Mouse (Mus musculus): ENCODE results near the gene D10Wsu102e. TPM values are rescaled to one million over a fixed set of nuclear protein-coding genes. Genes with fewer than 3 reads are reported as not detected.
"Not testable (repeated sequence)": the region's sequence is repeated elsewhere in the genome, so short reads cannot be mapped to it uniquely, and the experiment has no call there.

D10Wsu102e gene
- polyA plus RNA-seq, 1 experiment from 2014 or later, result 0.77 TPM

GRCm38 (mm10) chr10:83375458-83375857 lies 15.4 kb downstream of the D10Wsu102e start:
- H3K4me3 ChIP-seq (replicated peaks); H3K4me1 ChIP-seq; H3K27me3 ChIP-seq (replicated peaks); ATAC-seq (ENCODE audit: low FRiP score); H3K4me2 ChIP-seq; H3K9me3 ChIP-seq (replicated peaks); H3K27ac ChIP-seq (replicated peaks); H3K9ac ChIP-seq (replicated peaks): not testable (repeated sequence)
- WGBS, result 98% methylated on average over 5 of the region's 5 CpGs
- H3K36me3 ChIP-seq, result peaks cover 36% of the 10 kb centered on the region

GRCm38 (mm10) chr10:83376911-83377682 lies 17.1 kb downstream of the D10Wsu102e start:
- peaks cover 22% of the 10 kb centered on the region for H3K36me3 ChIP-seq
- H3K9ac ChIP-seq (replicated peaks), result no peak overlapping the region
- H3K4me2 ChIP-seq, result no peak overlapping the region
- H3K4me1 ChIP-seq, result no peaks in the 10 kb centered on the region
- no peaks in the 10 kb centered on the region for H3K27me3 ChIP-seq (replicated peaks)
- no peak for ATAC-seq (ENCODE audit: low FRiP score)
- WGBS, result 90% methylated on average over 8 of the region's 8 CpGs
- H3K9me3 ChIP-seq (replicated peaks), result no peaks in the 10 kb centered on the region
- H3K27ac ChIP-seq (replicated peaks), result no peak overlapping the region
- no peak overlapping the region for H3K4me3 ChIP-seq (replicated peaks)

- Histone ChIP-seq H3K27me3 (replicated peaks) (no peaks in the 10 kb centered on the region), H3K27ac (replicated peaks) (no peak overlapping the region), H3K4me2 (no peak overlapping the region), H3K9ac (replicated peaks) (no peak overlapping the region), H3K36me3 (peaks cover 16% of the 10 kb centered on the region), H3K4me3 (replicated peaks) (no peak overlapping the region), H3K9me3 (replicated peaks) (no peaks in the 10 kb centered on the region), H3K4me1 (no peaks in the 10 kb centered on the region)
- no peak for ATAC-seq (ENCODE audit: low FRiP score)
- 68% methylated on average over 9 of the region's 9 CpGs for WGBS
Measured at GRCm38 (mm10) chr10:83378083-83378833, 18.2 kb downstream of the D10Wsu102e start.

- H3K36me3 ChIP-seq, result peaks cover 18% of the 10 kb centered on the region
- H3K9me3 ChIP-seq (replicated peaks), result no peaks in the 10 kb centered on the region
- no peak overlapping the region for H3K4me2 ChIP-seq
- no peak overlapping the region for H3K9ac ChIP-seq (replicated peaks)
- no peaks in the 10 kb centered on the region for H3K27me3 ChIP-seq (replicated peaks)
- H3K27ac ChIP-seq (replicated peaks), result no peak overlapping the region
- no peaks in the 10 kb centered on the region for H3K4me1 ChIP-seq
- 93% methylated on average over 2 of the region's 2 CpGs for WGBS
- H3K4me3 ChIP-seq (replicated peaks), result no peak overlapping the region
- no peak for ATAC-seq (ENCODE audit: low FRiP score)
Measured at GRCm38 (mm10) chr10:83380501-83380900, 20.5 kb downstream of the D10Wsu102e start.

GRCm38 (mm10) chr10:83382528-83382927 lies 22.5 kb downstream of the D10Wsu102e start:
- 82% methylated on average over 4 of the region's 4 CpGs for WGBS
- Histone ChIP-seq H3K4me1 (no peaks in the 10 kb centered on the region), H3K4me3 (replicated peaks) (no peak overlapping the region), H3K9ac (replicated peaks) (no peak overlapping the region), H3K27ac (replicated peaks) (no peak overlapping the region), H3K36me3 (peaks cover 18% of the 10 kb centered on the region), H3K27me3 (replicated peaks) (no peaks in the 10 kb centered on the region), H3K9me3 (replicated peaks) (no peaks in the 10 kb centered on the region), H3K4me2 (no peak overlapping the region)
- ATAC-seq (ENCODE audit: low FRiP score), result no peak

GRCm38 (mm10) chr10:83382988-83383387 lies 23.0 kb downstream of the D10Wsu102e start:
- no peaks in the 10 kb centered on the region for H3K9me3 ChIP-seq (replicated peaks)
- no peak overlapping the region for H3K4me3 ChIP-seq (replicated peaks)
- no peak overlapping the region for H3K4me2 ChIP-seq
- WGBS, result 71% methylated on average over 2 of the region's 2 CpGs
- H3K9ac ChIP-seq (replicated peaks), result no peak overlapping the region
- peaks cover 18% of the 10 kb centered on the region for H3K36me3 ChIP-seq
- no peak for ATAC-seq (ENCODE audit: low FRiP score)
- H3K27ac ChIP-seq (replicated peaks), result no peak overlapping the region
- no peaks in the 10 kb centered on the region for H3K4me1 ChIP-seq
- H3K27me3 ChIP-seq (replicated peaks), result no peaks in the 10 kb centered on the region

GRCm38 (mm10) chr10:83383863-83384262 lies 23.8 kb downstream of the D10Wsu102e start:
- H3K27me3 ChIP-seq (replicated peaks), result no peaks in the 10 kb centered on the region
- ATAC-seq (ENCODE audit: low FRiP score), result no peak
- H3K4me3 ChIP-seq (replicated peaks), result no peak overlapping the region
- no peak overlapping the region for H3K4me2 ChIP-seq
- H3K4me1 ChIP-seq, result no peaks in the 10 kb centered on the region
- no peaks in the 10 kb centered on the region for H3K9me3 ChIP-seq (replicated peaks)
- WGBS, result 91% methylated on average over 13 of the region's 13 CpGs
- peaks cover 18% of the 10 kb centered on the region for H3K36me3 ChIP-seq
- no peak overlapping the region for H3K27ac ChIP-seq (replicated peaks)
- no peak overlapping the region for H3K9ac ChIP-seq (replicated peaks)

GRCm38 (mm10) chr10:83384456-83385215 lies 24.6 kb downstream of the D10Wsu102e start:
- Histone ChIP-seq H3K4me3 (replicated peaks) (no peak overlapping the region), H3K9me3 (replicated peaks) (no peaks in the 10 kb centered on the region), H3K9ac (replicated peaks) (no peak overlapping the region), H3K4me1 (no peaks in the 10 kb centered on the region), H3K27me3 (replicated peaks) (no peaks in the 10 kb centered on the region), H3K27ac (replicated peaks) (no peak overlapping the region), H3K4me2 (no peak overlapping the region), H3K36me3 (peaks cover 18% of the 10 kb centered on the region)
- ATAC-seq (ENCODE audit: low FRiP score), result no peak
- 90% methylated on average over 8 of the region's 8 CpGs for WGBS

GRCm38 (mm10) chr10:83385330-83385910 lies 25.4 kb downstream of the D10Wsu102e start:
- WGBS, result 97% methylated on average over 7 of the region's 7 CpGs
- H3K27ac ChIP-seq (replicated peaks), result no peak overlapping the region
- no peaks in the 10 kb centered on the region for H3K4me1 ChIP-seq
- ATAC-seq (ENCODE audit: low FRiP score), result no peak
- peaks cover 15% of the 10 kb centered on the region for H3K36me3 ChIP-seq
- no peaks in the 10 kb centered on the region for H3K9me3 ChIP-seq (replicated peaks)
- no peak overlapping the region for H3K9ac ChIP-seq (replicated peaks)
- H3K4me3 ChIP-seq (replicated peaks), result no peak overlapping the region
- H3K27me3 ChIP-seq (replicated peaks), result no peaks in the 10 kb centered on the region
- no peak overlapping the region for H3K4me2 ChIP-seq

- ATAC-seq (ENCODE audit: low FRiP score), result no peak
- Histone ChIP-seq H3K27ac (replicated peaks) (no peak overlapping the region), H3K27me3 (replicated peaks) (no peaks in the 10 kb centered on the region), H3K4me2 (no peak overlapping the region), H3K9ac (replicated peaks) (no peak overlapping the region), H3K4me1 (no peaks in the 10 kb centered on the region), H3K9me3 (replicated peaks) (no peaks in the 10 kb centered on the region), H3K36me3 (no peaks in the 10 kb centered on the region), H3K4me3 (replicated peaks) (no peak overlapping the region)
- 90% methylated on average over 2 of the region's 2 CpGs for WGBS
Measured at GRCm38 (mm10) chr10:83397336-83397735, 37.3 kb downstream of the D10Wsu102e start.

- not testable (repeated sequence) for H3K4me1 ChIP-seq; ATAC-seq (ENCODE audit: low FRiP score); H3K27me3 ChIP-seq (replicated peaks); H3K36me3 ChIP-seq; H3K9me3 ChIP-seq (replicated peaks); H3K27ac ChIP-seq (replicated peaks); H3K4me2 ChIP-seq; H3K4me3 ChIP-seq (replicated peaks); H3K9ac ChIP-seq (replicated peaks)
- 91% methylated on average over 7 of the region's 7 CpGs for WGBS
Measured at GRCm38 (mm10) chr10:83400896-83401295, 40.9 kb downstream of the D10Wsu102e start.

Data from neural tube, embryonic 15.5 days (tissue).